Mouse (Mus musculus) thymus, adult 2 months (tissue): Measurements from ENCODE around the gene Kmt2a.

Experiments
- CTCF ChIP-seq: fragments of 200-500 bp; IDR thresholded peaks from 2 replicates; pipeline ENCODE4 v1.5.1; 2012; ENCODE audit warnings: mild to moderate bottlenecking, control low read depth, low read length, moderate library complexity, borderline replicate concordance; ENCODE audit not compliant: control insufficient read depth, poor library complexity, insufficient read depth; ENCODE audit errors: extremely low read depth
- POLR2A ChIP-seq: fragments of 200-500 bp; IDR thresholded peaks from 2 replicates; pipeline ENCODE4 v1.6.1; 2012; ENCODE audit warnings: mild to moderate bottlenecking, low read length, control low read depth, moderate library complexity; ENCODE audit not compliant: control insufficient read depth, poor library complexity, insufficient read depth; ENCODE audit errors: extremely low read depth

DNA sequence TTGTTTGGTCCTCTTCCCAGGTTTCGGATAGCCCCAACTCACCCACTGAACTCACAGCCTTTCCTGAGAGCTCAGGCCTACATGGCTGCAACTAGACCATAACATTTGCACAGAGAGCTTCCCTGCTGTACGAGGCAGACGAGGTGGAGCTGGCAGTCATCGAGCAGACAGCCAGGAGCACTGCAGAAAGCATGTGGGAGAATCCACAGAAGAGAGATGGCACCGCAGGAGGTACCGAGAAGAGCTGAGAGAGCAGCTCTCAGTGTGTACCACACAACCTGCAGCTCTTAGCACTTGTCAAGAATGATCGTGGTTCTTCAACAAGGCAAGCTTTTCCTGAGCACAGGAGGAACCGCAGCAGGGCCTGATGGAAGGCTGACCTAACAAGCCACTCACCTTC, 66.9 kb downstream of the Kmt2a start:
- TF ChIP-seq CTCF = no peak
- TF ChIP-seq POLR2A = no peak
